Mouse (Mus musculus) midbrain, embryonic 14.5 days (tissue): ENCODE results near the gene Entpd8. TPM values are rescaled to one million over a fixed set of nuclear protein-coding genes. Genes with fewer than 3 reads are reported as not detected.

Experiments used
- microRNA-seq: library from miRNA; unstranded; fragments of <30 nt; microRNA quantifications from one replicate; pipeline ENCODE4, GENCODE M21; 2016
- polyA plus RNA-seq: library from polyadenylated mRNA; unstranded; fragments of >200 nt; fragmentation: Nextera tagmentation; extraction: Ambion mirVana; gene quantifications from 2 replicates; pipeline ENCODE4 v1.2.1, GENCODE M21; 2014

Entpd8 gene
- polyA plus RNA-seq, 1 experiment from 2014 or later = not detected

Small RNA genes lying within 50 kb of the gene (microRNA-seq; reads per million reads assigned to microRNA genes)
- not detected for gene Gm24328
- gene Mir7664 = not detected

Other genes with a start within 250 kb of the Entpd8 start
- 85.1 and 99.5 TPM in 2 replicates for gene Ehmt1, start 160.7 kb upstream of the Entpd8 start, polyA plus RNA-seq
- 21.8 and 24.9 TPM in 2 replicates for gene Arrdc1, start 145.1 kb upstream of the Entpd8 start, polyA plus RNA-seq
- gene Zmynd19, start 130.5 kb upstream of the Entpd8 start, polyA plus RNA-seq = 20.9 and 31.4 TPM in 2 replicates
- 36.1 and 37.9 TPM in 2 replicates for gene Dph7, start 117.9 kb upstream of the Entpd8 start, polyA plus RNA-seq
- 160 and 178 TPM in 2 replicates for gene Mrpl41, start 105.2 kb upstream of the Entpd8 start, polyA plus RNA-seq
- 2.3 and 4.4 TPM in 2 replicates for gene Pnpla7, start 104.3 kb upstream of the Entpd8 start, polyA plus RNA-seq
- gene Nsmf, start 25.9 kb upstream of the Entpd8 start, polyA plus RNA-seq = 99.3 and 125 TPM in 2 replicates
- gene Noxa1, start 14.8 kb downstream of the Entpd8 start, polyA plus RNA-seq = not detected in 2 replicates
- gene Nrarp, start 100.5 kb downstream of the Entpd8 start, polyA plus RNA-seq = 13.0 and 20.8 TPM in 2 replicates
- gene Tor4a, start 116.6 kb downstream of the Entpd8 start, polyA plus RNA-seq = 0.66 and 1.1 TPM in 2 replicates
- gene Nelfb, start 131.2 kb downstream of the Entpd8 start, polyA plus RNA-seq = 82.6 and 98.7 TPM in 2 replicates
- 0.16 TPM in 1 of 2 replicates, not detected in the other for gene Stpg3, start 134.3 kb downstream of the Entpd8 start, polyA plus RNA-seq
- not detected in 2 replicates for gene Fam166a, start 138.4 kb downstream of the Entpd8 start, polyA plus RNA-seq
- gene Tubb4b, start 144.4 kb downstream of the Entpd8 start, polyA plus RNA-seq = 319 and 339 TPM in 2 replicates
- not detected in 2 replicates for gene Slc34a3, start 154.1 kb downstream of the Entpd8 start, polyA plus RNA-seq
- gene Rnf224, start 156.5 kb downstream of the Entpd8 start, polyA plus RNA-seq = not detected in 2 replicates
- gene Rnf208, start 162.0 kb downstream of the Entpd8 start, polyA plus RNA-seq = 138 and 147 TPM in 2 replicates
- gene Cysrt1, start 162.1 kb downstream of the Entpd8 start, polyA plus RNA-seq = not detected in 2 replicates
- 3.7 and 5.1 TPM in 2 replicates for gene AL732309.1, start 166.6 kb downstream of the Entpd8 start, polyA plus RNA-seq
- 11.3 and 12.9 TPM in 2 replicates for gene Tmem203, start 175.1 kb downstream of the Entpd8 start, polyA plus RNA-seq
- 13.1 and 13.3 TPM in 2 replicates for gene Tprn, start 182.3 kb downstream of the Entpd8 start, polyA plus RNA-seq
- gene Ssna1, start 192.1 kb downstream of the Entpd8 start, polyA plus RNA-seq = 196 TPM in 2 replicates
- gene Anapc2, start 192.2 kb downstream of the Entpd8 start, polyA plus RNA-seq = 112 and 117 TPM in 2 replicates
- gene Tmem210, start 207.8 kb downstream of the Entpd8 start, polyA plus RNA-seq = not detected in 2 replicates
- gene Lrrc26, start 209.6 kb downstream of the Entpd8 start, polyA plus RNA-seq = 0.30 TPM in 1 of 2 replicates, not detected in the other
- 40.5 and 41.3 TPM in 2 replicates for gene Grin1, start 238.9 kb downstream of the Entpd8 start, polyA plus RNA-seq